Mouse (Mus musculus) bone marrow, adult 2 months (tissue): ENCODE measurements around the gene Plod2. TPM values are rescaled to one million over a fixed set of nuclear protein-coding genes. Genes with fewer than 3 reads are reported as not detected.

Source experiments
- H3K27ac ChIP-seq: fragments of 200-500 bp; 2 replicates; pipeline ENCODE4 v1.5.1; 2012; ENCODE audit warnings: low read depth, mild to moderate bottlenecking, control low read depth, inconsistent platforms, low read length; ENCODE audit not compliant: control insufficient read depth, poor library complexity, insufficient read depth
- H3K4me1 ChIP-seq: fragments of 200-500 bp; 2 replicates; pipeline ENCODE4 v1.6.1; 2011; ENCODE audit warnings: low read length; ENCODE audit not compliant: control insufficient read depth, insufficient read depth
- H3K4me3 ChIP-seq: fragments of 200-500 bp; replicated peaks from 2 replicates; pipeline ENCODE3; 2011; ENCODE audit warnings: mild to moderate bottlenecking, low read depth, low read length, control low read depth; ENCODE audit not compliant: control insufficient read depth
- CTCF ChIP-seq: fragments of 200-500 bp; IDR thresholded peaks from 2 replicates; pipeline ENCODE4 v1.5.1; 2011; ENCODE audit warnings: low read length, control low read depth; ENCODE audit not compliant: control insufficient read depth, insufficient read depth
- POLR2A ChIP-seq: fragments of 200-500 bp; IDR thresholded peaks from 2 replicates; pipeline ENCODE4 v1.6.1; 2011; ENCODE audit warnings: low read depth, mild to moderate bottlenecking, control low read depth, low read length, borderline replicate concordance; ENCODE audit not compliant: control insufficient read depth
- WGBS: fragments of 180-500 bp; shearing (Covaris S2); methylation state at CpG from one replicate; pipeline ENCODE4 v1.1.7; 2018; 5-methylcytosine and 5-hydroxymethylcytosine counted together
- polyA plus RNA-seq: library from polyadenylated mRNA; stranded (reverse); fragments of >200 nt; gene quantifications from 2 replicates; pipeline ENCODE4 v1.2.4, GENCODE M21; 2011; ENCODE audit warnings: low replicate concordance; ENCODE audit not compliant: missing spikeins, insufficient read depth, insufficient read length

Plod2 gene
- polyA plus RNA-seq, 1 experiment = 3.3 TPM

DNA sequence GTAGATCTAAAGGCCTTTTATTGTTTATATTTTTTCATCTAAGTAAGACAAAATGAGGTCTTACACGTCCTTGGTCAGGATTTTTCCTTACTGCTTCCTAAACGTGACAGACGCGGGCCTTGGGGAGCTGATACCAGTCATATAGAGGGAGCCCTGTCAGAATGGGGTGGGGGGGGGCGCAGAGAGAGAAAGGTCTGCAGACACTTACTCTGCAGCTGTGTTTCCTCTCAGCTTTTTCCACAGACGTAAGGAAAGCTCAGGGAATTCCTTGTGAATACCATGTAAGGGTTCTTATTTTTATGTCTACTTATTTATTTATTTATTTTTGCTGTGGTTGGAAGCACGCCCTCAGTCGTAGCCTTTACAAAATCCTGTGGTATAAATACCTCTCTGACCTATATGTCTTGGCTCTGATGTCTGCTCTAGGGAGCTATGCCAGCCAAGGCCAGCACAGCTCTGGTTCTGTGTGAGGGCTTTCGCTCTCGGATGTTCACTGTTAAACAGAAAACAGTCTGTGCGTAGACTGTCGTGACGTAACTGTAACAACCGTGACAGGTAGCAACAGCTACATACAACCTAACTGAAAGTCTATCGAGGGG, 58.0 kb downstream of the Plod2 start:
- Histone ChIP-seq H3K4me1 (no peaks in the 10 kb centered on the region), H3K27ac (no peak overlapping the region), H3K4me3 (no peak overlapping the region)
- TF ChIP-seq POLR2A (no peak), CTCF (no peak)
- 86% methylated on average over 15 of the region's 15 CpGs for WGBS

DNA sequence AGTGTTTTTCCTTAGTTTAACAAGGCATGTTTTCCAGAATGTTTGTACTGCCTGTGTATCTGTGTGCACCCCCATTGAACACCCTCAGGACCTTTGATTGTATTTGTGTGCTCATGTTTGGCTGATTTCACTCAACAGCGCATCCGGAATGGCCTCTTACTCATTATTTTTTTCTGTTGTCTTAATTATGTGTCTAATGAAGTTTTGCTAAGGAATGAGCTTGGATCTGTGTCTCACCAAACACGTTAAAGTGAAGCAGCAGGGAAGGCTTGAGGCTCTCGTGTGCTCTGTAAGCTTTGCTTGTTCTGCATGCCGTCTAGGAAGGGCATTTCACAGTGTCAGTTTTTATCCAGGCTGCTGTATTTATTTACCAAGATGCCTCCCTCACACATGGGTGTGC, 59.5 kb downstream of the Plod2 start:
- H3K4me3 ChIP-seq = no peak overlapping the region
- H3K27ac ChIP-seq = no peak overlapping the region
- TF ChIP-seq CTCF = no peak
- TF ChIP-seq POLR2A = no peak
- WGBS = 85% methylated on average over 5 of the region's 5 CpGs
- H3K4me1 ChIP-seq = no peaks in the 10 kb centered on the region

- Histone ChIP-seq H3K4me3 (no peak overlapping the region), H3K27ac (no peak overlapping the region), H3K4me1 (no peaks in the 10 kb centered on the region)
- WGBS = 88% methylated on average over 4 of the region's 4 CpGs
- TF ChIP-seq POLR2A (no peak), CTCF (no peak)
These were observed 61.5 kb downstream of the Plod2 start for GRCm38 (mm10) chr9:92603541-92603940.

- no peak overlapping the region for H3K4me3 ChIP-seq
- no peaks in the 10 kb centered on the region for H3K4me1 ChIP-seq
- 60% methylated on average over 9 of the region's 9 CpGs for WGBS
- no peak overlapping the region for H3K27ac ChIP-seq
- no peak for TF ChIP-seq CTCF
- TF ChIP-seq POLR2A = no peak
These were observed 68.7 kb downstream of the Plod2 start for GRCm38 (mm10) chr9:92610628-92611267.

DNA sequence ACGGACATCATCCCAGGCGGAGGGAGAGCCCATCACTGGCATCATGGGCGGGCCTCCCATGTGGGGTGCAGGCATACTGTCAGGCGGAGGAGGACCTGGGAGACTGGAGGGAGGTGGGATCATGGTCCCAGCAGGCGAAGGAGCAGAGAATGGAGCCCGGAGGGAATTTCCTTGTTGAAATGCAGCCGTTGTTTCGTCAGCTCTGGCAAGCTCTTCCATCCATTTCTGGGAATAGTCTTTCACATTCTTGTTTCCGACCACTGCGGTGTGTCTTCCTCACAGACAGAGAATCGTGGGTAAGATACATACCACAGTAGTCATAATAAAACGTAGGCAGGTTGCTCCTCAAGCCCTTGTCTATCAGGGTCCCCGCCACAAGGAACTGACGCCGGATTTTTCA, 70.6 kb downstream of the Plod2 start:
- WGBS = 75% methylated on average over 15 of the region's 15 CpGs
- TF ChIP-seq POLR2A (no peak), CTCF (no peak)

DNA sequence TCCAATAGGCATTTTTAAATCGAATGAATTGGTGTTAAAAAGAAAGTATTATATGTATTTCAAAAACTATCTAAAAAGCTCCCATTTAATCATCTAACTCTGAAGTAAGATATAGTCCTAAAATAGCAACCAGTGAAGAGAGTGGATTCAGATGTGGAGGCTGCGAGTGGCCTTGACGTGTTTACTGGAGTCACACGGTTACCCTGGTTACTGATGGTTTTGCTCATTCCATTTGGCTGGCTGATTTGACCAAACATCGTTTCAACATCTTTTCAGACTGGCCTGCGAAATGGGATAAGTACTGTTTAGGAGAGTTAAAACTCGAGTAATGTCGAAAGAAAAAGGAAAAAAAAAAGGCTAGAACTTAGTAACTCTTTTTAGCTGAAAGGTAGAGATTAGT, 71.2 kb downstream of the Plod2 start:
- no peak overlapping the region for H3K27ac ChIP-seq

More for the DNA sequence above, 70.6 kb downstream of the Plod2 start:
- no peak overlapping the region for H3K4me3 ChIP-seq
- H3K4me1 ChIP-seq = no peaks in the 10 kb centered on the region
- H3K27ac ChIP-seq = no peak overlapping the region

DNA sequence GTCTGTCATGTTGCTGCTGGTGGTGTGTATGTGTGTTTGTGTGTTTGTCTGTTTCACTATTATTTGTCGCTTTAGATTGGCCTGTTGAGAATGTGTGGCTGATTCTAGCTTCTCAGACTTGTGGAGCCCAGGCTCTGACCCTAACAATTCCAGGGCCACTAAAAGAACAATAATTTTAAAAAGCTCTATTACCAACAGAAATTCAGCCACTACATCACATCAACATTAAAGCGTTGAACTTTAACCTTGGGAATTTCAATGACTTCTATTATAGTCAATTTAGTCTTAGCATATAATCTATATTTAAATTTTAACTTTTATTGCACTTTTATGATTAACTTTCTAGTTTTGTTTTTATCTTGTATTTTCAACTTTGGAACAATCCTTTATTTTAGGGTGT, 74.4 kb downstream of the Plod2 start:
- Histone ChIP-seq H3K27ac (no peak overlapping the region), H3K4me1 (no peaks in the 10 kb centered on the region), H3K4me3 (no peak overlapping the region)
- TF ChIP-seq CTCF (no peak), POLR2A (no peak)
- WGBS = 87% methylated on average over 2 of the region's 2 CpGs

More for the DNA sequence above, 71.2 kb downstream of the Plod2 start:
- Histone ChIP-seq H3K4me1 (no peaks in the 10 kb centered on the region), H3K4me3 (no peak overlapping the region)
- WGBS = 73% methylated on average over 8 of the region's 8 CpGs
- TF ChIP-seq POLR2A (no peak), CTCF (no peak)

DNA sequence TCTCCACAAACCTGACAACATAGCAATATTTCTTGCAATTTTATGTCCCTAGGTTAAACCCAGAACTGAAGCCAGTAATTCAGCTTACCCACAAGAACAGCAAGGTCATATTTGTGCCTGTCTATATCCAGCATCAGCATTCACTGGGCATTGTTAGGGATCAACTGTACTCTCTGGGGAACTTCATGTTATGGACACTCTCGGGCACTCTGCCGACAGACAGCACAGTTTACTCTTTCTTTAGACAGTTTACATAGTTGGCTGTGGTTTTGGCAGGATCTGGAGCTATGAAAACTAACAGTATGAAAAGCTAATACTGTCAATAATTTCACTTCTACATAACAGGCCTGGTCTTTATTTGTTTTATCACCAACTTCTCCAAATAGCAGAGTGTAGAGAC, 75.4 kb downstream of the Plod2 start:
- no peak overlapping the region for H3K27ac ChIP-seq
- WGBS = 92% methylated on average over 2 of the region's 2 CpGs
- TF ChIP-seq POLR2A (no peak), CTCF (no peak)
- H3K4me1 ChIP-seq = no peaks in the 10 kb centered on the region
- no peak overlapping the region for H3K4me3 ChIP-seq
